Mouse (Mus musculus) thymus, postnatal 14 days (tissue): ENCODE data around the gene Stxbp1.

Source experiments
- DNase-seq: peaks from one replicate; pipeline ENCODE4 v3.0.0; 2021

Gene Stxbp1

GRCm38 (mm10) chr2:32781710-32782109 lies 65.3 kb downstream of the Stxbp1 start:
- peak; percentile 10 for DNase-seq

DNA sequence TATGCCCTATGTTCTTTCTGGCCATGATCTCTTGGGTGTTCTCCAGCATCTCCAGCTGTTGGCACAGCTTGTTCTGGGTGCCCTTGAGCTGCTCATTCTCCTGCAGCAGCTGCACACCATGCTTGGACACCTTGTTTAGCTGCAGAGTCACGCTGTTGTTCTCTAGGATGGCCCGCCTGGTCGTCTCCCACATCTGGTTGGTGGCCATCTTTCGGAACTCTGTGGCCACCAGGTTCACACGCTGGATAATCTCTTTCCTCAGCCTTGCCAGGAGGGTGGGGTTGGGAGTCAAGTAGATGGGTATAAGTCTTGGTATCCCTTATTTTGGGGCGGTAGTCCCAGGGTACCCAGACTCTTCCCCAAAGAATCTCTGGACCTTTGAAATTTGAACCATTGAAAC lies 67.3 kb downstream of the Stxbp1 start:
- DNase-seq: no peak

GRCm38 (mm10) chr2:32779131-32779530 lies 67.9 kb downstream of the Stxbp1 start:
- DNase-seq: peak; percentile 73

DNA sequence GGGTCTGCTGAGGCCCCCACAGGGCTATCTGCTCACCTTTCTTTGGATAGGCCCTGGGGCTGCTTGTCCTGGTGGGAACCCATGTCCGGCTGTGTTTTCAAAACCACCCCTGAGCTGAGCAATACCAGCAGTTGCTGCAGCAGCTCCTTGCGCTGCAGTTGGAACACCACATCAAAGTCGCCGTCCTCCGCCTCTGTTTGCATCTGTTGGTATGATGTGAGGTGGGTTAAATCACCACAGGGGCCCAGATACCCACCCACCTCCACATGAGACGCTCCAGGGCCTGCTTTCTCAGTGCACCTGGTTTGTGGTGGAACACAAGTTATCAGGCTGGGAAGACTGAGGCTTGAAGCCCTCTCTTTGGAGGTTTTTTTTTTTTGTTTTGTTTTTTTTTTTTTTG lies 69.0 kb downstream of the Stxbp1 start:
- DNase-seq: peak; percentile 93

DNA sequence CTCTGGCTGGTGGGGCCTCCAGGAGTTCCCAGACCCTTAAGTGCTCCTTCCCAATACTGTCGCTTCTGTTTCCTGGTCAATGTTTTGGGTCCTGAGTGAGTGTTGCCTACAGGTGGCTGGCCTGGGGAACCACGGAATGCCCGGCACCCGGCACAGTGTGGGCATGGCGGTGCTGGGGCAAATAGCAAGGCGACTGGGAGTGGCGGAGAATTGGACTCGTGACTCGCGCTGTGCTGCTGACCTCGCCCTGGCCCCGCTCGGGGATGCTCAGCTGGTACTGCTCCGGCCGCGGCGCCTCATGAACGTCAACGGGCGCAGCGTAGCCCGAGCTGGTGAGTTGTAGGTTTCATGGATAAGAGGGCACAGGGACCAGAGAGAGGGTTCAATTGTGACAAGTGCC lies 70.9 kb downstream of the Stxbp1 start:
- DNase-seq: peak; percentile 45

- DNase-seq: peak; percentile 97
Measured at GRCm38 (mm10) chr2:32775359-32776074, 71.5 kb downstream of the Stxbp1 start, which contains the start of the genes Ttc16 and Ptrh1. TSS of gene Ttc16 (minus strand) at chr2:32775633. TSS of gene Ptrh1 (plus strand) at chr2:32775786.

DNA sequence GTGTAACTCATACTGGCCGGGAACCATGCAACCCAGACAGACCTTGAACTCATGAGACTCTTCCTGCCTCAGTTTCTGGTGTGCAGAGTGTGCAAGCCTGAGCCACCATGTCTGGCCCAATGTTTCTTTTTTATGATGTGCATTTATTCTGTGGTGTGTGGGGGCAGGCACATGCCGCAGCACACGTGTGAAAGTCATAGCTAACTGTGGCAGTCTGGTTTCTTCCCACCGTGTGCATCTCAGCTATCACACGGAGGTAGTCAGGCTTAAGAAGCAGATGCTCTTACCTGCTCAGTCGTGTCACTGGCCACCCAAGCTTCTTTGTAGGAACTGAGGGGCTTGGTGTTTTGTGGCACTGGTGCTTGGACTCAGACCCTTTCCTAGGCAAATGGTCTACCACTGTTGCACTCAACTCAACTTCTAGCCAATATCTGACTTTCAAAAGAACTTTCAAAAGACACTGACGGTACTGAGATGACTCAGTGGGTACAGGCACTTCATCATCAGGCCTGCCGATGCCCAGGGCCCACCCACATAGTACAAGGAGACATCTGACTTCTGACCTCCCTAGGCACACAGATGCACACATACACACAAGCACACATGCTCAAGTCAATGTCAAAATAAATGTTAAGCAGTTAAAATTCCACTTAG lies 74.3 kb downstream of the Stxbp1 start:
- DNase-seq: no peak

DNA sequence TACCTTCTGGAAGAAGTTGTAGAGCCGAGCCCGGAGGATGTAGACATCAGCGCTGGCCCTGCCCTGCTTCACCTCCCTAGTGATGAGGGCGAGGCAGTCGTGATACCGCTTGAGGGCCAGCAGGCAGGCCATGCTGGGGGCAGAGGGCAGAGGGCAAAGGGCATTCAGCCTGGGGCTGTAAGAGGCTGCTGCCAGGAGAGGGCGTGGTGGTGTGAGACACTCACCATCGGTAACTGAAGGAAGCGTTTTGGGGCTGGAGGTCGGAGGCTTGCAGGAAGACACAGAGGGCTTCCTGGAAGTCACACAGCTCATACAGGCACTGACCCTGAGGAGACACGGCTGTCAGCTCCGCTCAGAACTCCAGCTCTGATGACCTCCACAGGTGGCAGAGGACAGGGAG lies 75.2 kb downstream of the Stxbp1 start:
- peak; percentile 44 for DNase-seq

DNA sequence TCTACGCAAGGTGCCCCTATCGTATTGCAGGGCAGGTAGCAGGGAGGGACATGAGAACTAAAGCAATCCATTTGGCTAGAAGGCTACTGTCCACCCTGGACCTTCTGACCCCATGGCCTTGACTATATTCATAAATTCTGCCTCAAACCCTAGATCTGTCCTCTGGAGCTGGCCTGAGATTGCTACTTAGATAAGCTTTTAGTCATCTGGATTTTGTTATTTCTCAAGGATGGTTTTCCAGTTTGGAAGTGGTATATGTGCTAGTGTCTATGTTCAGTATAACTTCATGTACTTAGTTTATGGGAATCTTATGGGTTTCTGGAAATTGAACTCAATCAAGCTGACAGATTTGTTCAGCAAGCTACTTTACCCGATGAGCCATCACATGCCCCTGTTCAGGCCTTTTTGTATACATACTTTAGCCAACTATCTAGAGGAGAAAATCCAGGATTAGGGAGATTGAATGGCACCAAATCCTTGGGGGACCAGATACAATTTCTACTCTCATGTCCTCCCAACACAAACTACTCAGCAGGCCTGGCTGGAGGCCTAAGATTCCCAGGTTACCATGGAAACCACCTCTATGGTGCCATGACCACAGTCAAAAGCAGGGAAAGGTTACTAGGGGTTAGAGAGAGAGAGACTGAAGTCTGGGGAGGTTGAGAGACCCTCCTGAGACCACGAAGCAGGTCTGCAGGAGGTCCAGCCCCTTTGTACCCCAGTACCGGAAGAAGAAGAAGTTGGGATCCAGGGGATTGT lies 77.5 kb downstream of the Stxbp1 start:
- DNase-seq: no peak

GRCm38 (mm10) chr2:32768661-32769285 lies 78.3 kb downstream of the Stxbp1 start:
- peak; percentile 29 for DNase-seq

- DNase-seq: no peak
Measured at GRCm38 (mm10) chr2:32767241-32767640, 79.8 kb downstream of the Stxbp1 start.

DNA sequence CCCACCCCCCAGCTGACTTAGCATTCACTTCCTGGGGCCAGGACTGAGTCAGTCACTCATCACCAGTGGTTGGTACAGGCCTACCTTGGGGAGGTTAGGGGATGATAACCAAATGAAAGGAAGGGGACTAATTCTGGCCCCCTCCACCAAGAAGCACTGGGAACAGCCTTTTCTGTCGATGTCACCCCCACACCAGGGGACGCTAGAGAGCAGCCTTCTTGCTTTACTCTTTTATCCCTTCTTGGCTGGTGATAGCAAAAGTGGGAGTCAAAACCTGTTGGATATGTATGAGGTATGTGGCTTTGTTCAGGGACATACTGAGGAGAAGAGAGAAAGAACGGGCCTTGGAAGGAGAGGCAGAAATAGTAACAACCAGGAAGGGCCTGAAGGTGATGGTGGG lies 83.7 kb downstream of the Stxbp1 start:
- DNase-seq: no peak

DNA sequence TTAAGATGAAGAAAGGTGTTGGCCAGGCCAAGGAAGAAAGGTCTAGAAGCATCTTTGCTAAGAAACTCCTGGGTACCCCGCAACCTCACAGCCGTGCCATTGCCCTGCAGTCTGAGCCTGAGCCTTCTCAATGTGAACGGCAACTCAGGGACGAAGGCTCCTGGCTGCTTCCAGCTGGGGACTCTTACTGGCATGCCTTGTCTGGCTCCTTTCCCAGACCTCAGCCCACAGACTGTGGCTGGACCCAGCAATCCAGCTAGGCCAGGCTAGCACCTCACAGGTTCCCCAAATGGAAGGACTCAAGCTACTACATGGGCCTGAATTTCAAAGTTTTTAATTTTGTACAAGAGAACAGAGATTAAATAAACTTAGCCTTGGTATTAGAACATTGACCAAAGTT lies 85.2 kb downstream of the Stxbp1 start:
- DNase-seq: no peak

DNA sequence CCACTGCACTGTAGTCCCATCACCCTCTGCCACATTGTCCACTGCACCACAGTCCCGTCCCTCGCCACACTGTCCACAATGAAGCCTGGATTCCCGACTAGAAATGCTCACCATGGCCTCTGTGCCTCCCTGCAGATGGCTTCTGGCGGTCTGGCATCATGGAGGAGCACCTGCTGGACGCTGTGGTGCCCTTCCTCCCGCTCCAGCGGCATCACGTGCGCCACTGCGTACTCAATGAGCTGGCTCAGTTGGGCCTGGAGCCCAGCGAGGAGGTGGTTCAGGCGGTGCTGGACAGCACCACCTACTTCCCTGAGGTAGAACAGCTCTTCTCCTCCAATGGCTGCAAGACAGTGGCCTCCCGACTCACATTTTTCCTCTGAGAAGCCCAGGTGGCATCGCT lies 85.7 kb downstream of the Stxbp1 start:
- DNase-seq: no peak

DNA sequence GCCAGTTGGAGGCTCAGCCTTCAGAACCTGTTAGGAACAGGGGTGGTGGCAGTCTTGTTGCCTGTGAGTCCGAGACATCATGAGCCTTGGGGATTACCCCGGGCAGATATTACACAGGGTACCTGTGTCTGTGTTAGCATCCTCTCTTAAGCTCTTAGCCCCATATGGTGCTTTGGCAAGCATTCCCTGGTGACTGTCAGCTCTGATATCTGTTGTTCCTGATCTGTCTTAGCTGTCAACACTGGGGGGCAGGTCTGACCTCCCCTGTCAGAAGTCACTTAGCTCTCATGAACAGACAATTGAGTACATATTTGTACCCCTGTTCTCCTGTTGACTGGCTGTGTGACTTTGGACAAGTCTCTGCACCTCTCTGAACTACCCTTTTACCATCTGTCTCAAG lies 88.0 kb downstream of the Stxbp1 start:
- no peak for DNase-seq

DNA sequence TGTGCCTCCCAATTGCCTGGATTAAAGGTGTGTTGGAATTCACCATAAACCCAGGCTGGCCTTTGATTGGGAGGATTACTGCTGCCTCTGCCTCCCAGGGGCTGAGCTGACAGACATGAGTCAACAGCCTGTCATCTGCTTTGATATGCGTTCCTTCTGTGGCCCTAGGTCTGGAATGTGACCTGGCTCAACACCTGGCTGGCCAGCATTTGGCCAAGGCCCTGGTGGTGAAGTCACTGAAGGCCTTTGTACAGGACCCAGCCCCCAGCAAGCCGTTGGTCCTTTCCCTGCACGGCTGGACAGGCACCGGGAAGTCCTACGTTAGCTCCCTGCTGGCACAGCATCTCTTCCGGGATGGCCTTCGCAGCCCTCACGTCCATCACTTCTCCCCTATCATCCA lies 88.5 kb downstream of the Stxbp1 start:
- DNase-seq: peak; percentile 21

GRCm38 (mm10) chr2:32757056-32757845 lies 89.8 kb downstream of the Stxbp1 start, which contains the start of gene Tor2a:
TSS of gene Tor2a (plus strand) at chr2:32757234.
- DNase-seq: peak; percentile 99

DNA sequence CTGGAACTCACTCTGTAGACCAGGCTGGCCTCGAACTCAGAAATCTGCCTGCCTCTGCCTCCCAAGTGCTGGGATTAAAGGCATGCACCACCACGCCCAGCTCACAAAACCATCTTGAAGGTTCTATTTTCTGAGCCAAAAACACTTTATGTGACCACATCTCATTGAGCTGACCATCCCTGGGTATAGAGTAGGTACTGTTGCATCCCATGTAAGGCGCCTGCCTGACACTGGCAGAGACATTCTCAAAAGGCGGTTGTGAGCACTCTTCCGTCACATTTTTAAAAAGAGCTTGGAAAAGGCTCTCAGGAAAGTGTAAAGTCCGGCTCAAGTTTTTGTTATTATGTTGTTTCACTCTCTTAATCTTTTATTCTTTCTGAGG lies 90.4 kb downstream of the Stxbp1 start:
- no peak for DNase-seq

DNA sequence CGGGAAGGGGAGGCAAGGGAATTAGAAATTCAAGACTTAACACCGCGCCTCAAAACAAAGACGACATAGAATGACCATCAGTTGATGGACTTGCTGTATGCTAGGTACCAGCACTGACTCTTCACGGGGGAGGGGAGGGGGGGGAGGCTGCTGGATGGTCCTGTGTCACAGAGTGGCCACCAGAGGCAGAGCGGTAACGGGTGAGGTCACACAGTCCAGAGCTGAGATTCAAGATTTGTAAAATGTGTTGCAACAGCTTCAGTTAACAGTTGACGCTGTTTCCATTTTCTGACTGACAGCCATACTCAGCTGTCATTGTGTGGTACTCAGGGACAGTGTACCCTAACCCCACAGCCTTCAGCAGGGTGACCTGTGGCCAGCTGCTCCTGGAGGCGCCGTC lies 94.9 kb downstream of the Stxbp1 start:
- DNase-seq: no peak

DNA sequence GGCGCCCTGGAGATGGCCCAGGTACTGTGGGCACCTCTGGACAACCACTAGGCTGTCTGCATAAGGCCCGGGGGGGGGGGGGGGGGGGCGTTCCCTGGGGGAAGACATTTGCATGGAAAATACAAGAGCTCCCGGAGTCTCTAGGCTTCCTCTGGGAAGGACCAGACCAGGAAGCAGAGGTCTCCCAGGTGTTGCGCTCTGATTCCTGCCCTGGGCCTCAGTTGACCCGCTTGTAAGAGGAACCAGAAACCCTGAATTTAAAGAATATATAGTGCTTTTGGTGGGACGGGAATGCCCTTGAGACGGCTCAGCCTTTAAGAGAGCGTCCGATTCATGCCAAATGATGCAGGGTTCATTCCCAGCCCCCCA lies 95.4 kb downstream of the Stxbp1 start:
- no peak for DNase-seq

DNA sequence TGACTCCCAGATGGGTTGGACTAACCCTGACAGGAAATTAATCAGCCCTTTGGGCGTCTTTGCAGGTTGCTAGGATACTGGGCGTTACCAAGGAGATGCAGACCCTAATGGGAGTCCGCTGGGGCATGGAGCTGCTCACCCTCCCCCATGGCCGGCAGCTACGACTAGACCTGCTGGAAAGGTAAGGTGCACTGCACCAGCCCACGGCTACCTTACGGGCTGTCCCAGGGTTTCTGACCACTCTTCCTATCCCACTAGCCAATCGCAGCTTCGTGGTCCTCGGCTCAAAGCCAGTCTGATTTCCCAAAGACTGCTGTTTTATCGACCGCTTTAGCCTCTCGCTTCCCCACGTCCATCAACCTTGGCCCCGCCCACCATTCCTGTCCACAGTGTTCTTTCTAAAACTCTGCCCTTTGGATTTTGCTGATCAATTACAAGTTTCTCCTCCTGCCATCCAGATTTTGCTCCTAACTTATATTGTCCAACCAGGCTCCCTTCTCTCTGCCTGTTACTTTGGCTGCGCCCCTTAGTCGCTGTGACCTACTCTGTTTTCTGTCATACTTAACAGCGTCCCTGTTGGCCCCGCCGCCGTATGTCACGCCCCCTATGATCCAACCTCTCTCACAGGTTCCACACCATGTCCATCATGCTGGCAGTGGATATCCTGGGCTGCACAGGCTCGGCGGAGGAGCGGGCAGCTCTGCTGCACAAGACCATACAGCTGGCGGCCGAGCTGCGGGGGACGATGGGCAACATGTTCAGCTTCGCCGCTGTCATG lies 96.0 kb downstream of the Stxbp1 start:
- DNase-seq: no peak

GRCm38 (mm10) chr2:32750199-32750598 lies 96.8 kb downstream of the Stxbp1 start:
- DNase-seq: no peak
